Mouse (Mus musculus) embryonic fibroblast, embryonic 13.5 days (primary cell): ENCODE data around the gene Cpa1.

Source experiments
- CTCF ChIP-seq: IDR thresholded peaks from 2 replicates; pipeline ENCODE4 v1.5.1; 2011; ENCODE audit warnings: mild to moderate bottlenecking, control low read depth, low read length, moderate library complexity, borderline replicate concordance; ENCODE audit not compliant: insufficient read depth
- POLR2A ChIP-seq: IDR thresholded peaks from 2 replicates; pipeline ENCODE4 v1.6.1; 2011; ENCODE audit warnings: low read depth, mild to moderate bottlenecking, control low read depth, low read length, moderate library complexity

GRCm38 (mm10) chr6:30694209-30694608 is 55.2 kb downstream of the Cpa1 start:
- peak; percentile 11; the same call in 1 of the 2 replicates for TF ChIP-seq POLR2A
- no peak for TF ChIP-seq CTCF
